In genomic region chr11:95589195-95589594, GRCm38 (mm10) we compare ENCODE assay signal across 29 mouse cellular contexts. TPM values are rescaled to one million over a fixed set of nuclear protein-coding genes. Genes with fewer than 3 reads are reported as not detected.
DNase-seq lines count a peak whose midpoint lies in the region; ATAC-seq and TF ChIP-seq lines count a peak whose summit lies in the region.
"Had no signal": no experiment of that assay in that cellular context is flagged by ENCODE, and none has a peak within 500 bp of the region (broad histone marks: within the 10 kb centered on the region; RNA-seq: fewer than 3 reads in every experiment).

No protein-coding gene starts in this region.

- DNase-seq in heart, adult 11 months, result peak; percentile 72
- no peak for DNase-seq in heart, adult 2 months
- peak; percentile 55 for DNase-seq in retina, embryonic 14.5 days (ENCODE audit: low spot score)
- no peak for DNase-seq in retina, postnatal 1 day
- DNase-seq in limb, embryonic 10.5 days (ENCODE audit: low spot score), result peak; percentile 26
- DNase-seq in embryo, embryonic 9.5 days (ENCODE audit: extremely low spot score), result no peak
- DNase-seq: adrenal gland, adult 8-10 months; adrenal gland, postnatal 25 days; B cell, adult 2 months; cerebellum, adult 18-20 months; cerebellum, adult 9-10 months; cerebellum, postnatal 14 days; gastrocnemius, adult 2 months; gastrocnemius, postnatal 14 days; heart, adult 18-20 months; heart, postnatal 14 days; heart, postnatal 4 days had no signal

- no peak for TF ChIP-seq CTCF in heart, adult 2 months (IDR thresholded peaks at IDR 0.05)

- H3K27me3 ChIP-seq in heart, adult 2 months (ENCODE audit: control insufficient read depth, insufficient read depth, low read length), result peaks cover 7% of the 10 kb centered on the region
- peaks cover 96% of the 10 kb centered on the region for H3K27me3 ChIP-seq in limb, embryonic 10.5 days (ENCODE audit: low read depth, poor library complexity, severe bottlenecking)
- H3K27me3 ChIP-seq in midbrain, embryonic 15.5 days (replicated peaks), result peaks cover 34% of the 10 kb centered on the region

- WGBS in heart, adult 2 months, result 48% methylated on average over 5 of the region's 5 CpGs
- 29% methylated on average over 5 of the region's 5 CpGs for WGBS in limb, embryonic 10.5 days
- WGBS in midbrain, embryonic 15.5 days, result 41% methylated on average over 5 of the region's 5 CpGs

- H3K4me3 ChIP-seq in heart, adult 2 months, result no peak overlapping the region
- no peak overlapping the region for H3K4me3 ChIP-seq in limb, embryonic 10.5 days
- no peak overlapping the region for H3K4me3 ChIP-seq in midbrain, embryonic 15.5 days
- H3K4me3 ChIP-seq: embryonic facial prominence, embryonic 13.5 days; erythroblast, embryonic 14.5 days; forebrain, embryonic 13.5 days; gastrocnemius, adult 2 months; heart, embryonic 10.5 days; heart, embryonic 13.5 days had no signal

- no peak for TF ChIP-seq EP300 in heart, adult 2 months (IDR thresholded peaks at IDR 0.05; ENCODE audit: insufficient read depth, low read depth, low read length)

- H3K9me3 ChIP-seq in limb, embryonic 10.5 days (replicated peaks), result no peaks in the 10 kb centered on the region
- H3K9me3 ChIP-seq in midbrain, embryonic 15.5 days, result no peaks in the 10 kb centered on the region
- H3K9me3 ChIP-seq: embryonic facial prominence, embryonic 13.5 days; forebrain, embryonic 13.5 days; heart, embryonic 10.5 days; heart, embryonic 13.5 days had no signal

- H3K27ac ChIP-seq in heart, adult 2 months, result no peak overlapping the region
- no peak overlapping the region for H3K27ac ChIP-seq in limb, embryonic 10.5 days
- no peak overlapping the region for H3K27ac ChIP-seq in midbrain, embryonic 15.5 days
- H3K27ac ChIP-seq: embryonic facial prominence, embryonic 13.5 days; forebrain, embryonic 13.5 days; gastrocnemius, adult 2 months; heart, embryonic 10.5 days; heart, embryonic 13.5 days; hindbrain, embryonic 14.5 days; hindbrain, postnatal 0 days had no signal

- no peaks in the 10 kb centered on the region for H3K36me3 ChIP-seq in heart, adult 2 months (ENCODE audit: control insufficient read depth, insufficient read depth, low read length)
- H3K36me3 ChIP-seq in limb, embryonic 10.5 days, result no peaks in the 10 kb centered on the region
- no peaks in the 10 kb centered on the region for H3K36me3 ChIP-seq in midbrain, embryonic 15.5 days (replicated peaks)
- H3K36me3 ChIP-seq: embryonic facial prominence, embryonic 13.5 days; heart, embryonic 10.5 days; heart, embryonic 13.5 days had no signal

- no peaks in the 10 kb centered on the region for H3K79me2 ChIP-seq in heart, adult 2 months (replicated peaks; ENCODE audit: control insufficient read depth, insufficient read depth, low read length)

- H3K4me2 ChIP-seq in midbrain, embryonic 15.5 days, result no peak overlapping the region
- H3K4me2 ChIP-seq: embryonic facial prominence, embryonic 13.5 days; forebrain, embryonic 13.5 days; heart, embryonic 13.5 days; hindbrain, embryonic 14.5 days had no signal

- no peak overlapping the region for H3K9ac ChIP-seq in heart, adult 2 months (ENCODE audit: low read depth, low read length)
- no peak overlapping the region for H3K9ac ChIP-seq in midbrain, embryonic 15.5 days
- H3K9ac ChIP-seq: embryonic facial prominence, embryonic 13.5 days; forebrain, embryonic 13.5 days; heart, embryonic 13.5 days; hindbrain, embryonic 14.5 days had no signal

- H3K4me1 ChIP-seq in heart, adult 2 months (ENCODE audit: control insufficient read depth, insufficient read depth, low read length), result no peaks in the 10 kb centered on the region; the same call in 1 of the 2 replicates
- peaks cover 59% of the 10 kb centered on the region for H3K4me1 ChIP-seq in limb, embryonic 10.5 days
- H3K4me1 ChIP-seq in midbrain, embryonic 15.5 days, result peaks cover 28% of the 10 kb centered on the region

- no peak for TF ChIP-seq POLR2A in heart, adult 2 months (IDR thresholded peaks at IDR 0.05; ENCODE audit: insufficient read depth, low read depth, low read length)

- intact Hi-C loops in heart, adult 2 months (cut with DNase I), result no loop called here

- ATAC-seq in midbrain, embryonic 15.5 days (replicated peaks), result no peak
- ATAC-seq: activated CD4-positive, CD25-positive, alpha-beta regulatory T cell, adult 4 months; forebrain, embryonic 13.5 days; forebrain, embryonic 16.5 days; hindbrain, postnatal 0 days; inflammation-experienced regulatory T-cells, adult 6 months had no signal

RNA-seq across cellular contexts. Expression of gene Ngfr, which starts 1.7 kb away (rescaled TPM):
- total RNA-seq in heart, adult 2 months (2021), result 1 to 10 TPM in 1 of 2 experiments, under 1 TPM in 1; 0.26 to 1.0 TPM
- 2.2 and 2.7 TPM in 2 replicates for polyA plus RNA-seq in heart, adult 2 months (2012; rRNA removed)
- 9.7 and 16.3 TPM in 2 replicates for polyA plus RNA-seq in limb, embryonic 10.5 days (2016; fragmentation: Nextera tagmentation; extraction: Ambion mirVana)
- polyA plus RNA-seq in midbrain, embryonic 15.5 days (2015; fragmentation: Nextera tagmentation; extraction: Ambion mirVana), result 14.0 and 15.4 TPM in 2 replicates
- total RNA-seq: MEL had no signal
- polyA plus RNA-seq: activated CD4-positive, CD25-positive, alpha-beta regulatory T cell, adult 4 months; inflammation-experienced regulatory T-cells, adult 6 months had no signal

Comparison
In these comparisons a context has a peak if more than half of its experiments do, and no peak if none do; other contexts are left out.
1. DNase-seq: peak in heart, adult 11 months (single experiment), retina, embryonic 14.5 days (single experiment) and limb, embryonic 10.5 days (single experiment); none in heart, adult 2 months (0 of 2), retina, postnatal 1 day (single experiment) and embryo, embryonic 9.5 days (single experiment).